Mouse (Mus musculus) liver, adult 2 months (tissue): ENCODE measurements at regions not wholly inside any gene's neighbourhood (a gene's known extent, or its start where the extent isn't known, plus 50 kb on each side); places are given as distances from the start of the nearest gene placed in this dataset.
"Not testable (repeated sequence)": the region's sequence is repeated elsewhere in the genome, so short reads cannot be mapped to it uniquely, and the experiment has no call there.

Source experiments
- DNase-seq: peaks from one replicate; pipeline ENCODE4 v3.0.0-alpha.2; 2011; ENCODE audit warnings: low read depth, low spot score; ENCODE audit errors: extremely low read depth
- H3K27ac ChIP-seq: fragments of 200-500 bp; replicated peaks from 2 replicates; pipeline ENCODE4 v1.5.1; 2012; ENCODE audit warnings: low read depth, mild to moderate bottlenecking, control low read depth, inconsistent platforms, low read length; ENCODE audit not compliant: insufficient read depth
- H3K27me3 ChIP-seq: fragments of 200-500 bp; 2 replicates; pipeline ENCODE4 v1.6.1; 2012; ENCODE audit warnings: mild to moderate bottlenecking, moderate library complexity, low read length, inconsistent platforms; ENCODE audit not compliant: control insufficient read depth, insufficient read depth
- H3K36me3 ChIP-seq: fragments of 200-500 bp; 2 replicates; pipeline ENCODE4 v1.6.1; 2012; ENCODE audit warnings: low read length, inconsistent platforms; ENCODE audit not compliant: control insufficient read depth, insufficient read depth
- H3K4me1 ChIP-seq: fragments of 200-500 bp; 2 replicates; pipeline ENCODE4 v1.6.1; 2011; ENCODE audit warnings: low read length; ENCODE audit not compliant: control insufficient read depth, insufficient read depth
- H3K4me3 ChIP-seq: fragments of 200-500 bp; 2 replicates; pipeline ENCODE4 v1.5.1; 2011; ENCODE audit warnings: low read depth, mild to moderate bottlenecking, control low read depth, low read length, moderate library complexity; ENCODE audit not compliant: insufficient read depth
- H3K79me2 ChIP-seq: fragments of 200-500 bp; 2 replicates; pipeline ENCODE4 v1.6.1; 2012; ENCODE audit warnings: inconsistent platforms, mild to moderate bottlenecking, low read length, moderate library complexity; ENCODE audit not compliant: control insufficient read depth, insufficient read depth
- H3K9ac ChIP-seq: fragments of 200-500 bp; 2 replicates; pipeline ENCODE4 v1.6.1; 2012; ENCODE audit warnings: low read depth, mild to moderate bottlenecking, control low read depth, inconsistent platforms, low read length
- CTCF ChIP-seq: fragments of 200-500 bp; IDR thresholded peaks from 2 replicates; pipeline ENCODE4 v1.5.1; 2011; ENCODE audit warnings: low read depth, low read length, control low read depth
- POLR2A ChIP-seq: fragments of 200-500 bp; IDR thresholded peaks from 2 replicates; pipeline ENCODE4 v1.6.1; 2011; ENCODE audit warnings: low read length, control low read depth; ENCODE audit not compliant: insufficient read depth; ENCODE audit errors: extremely low read depth
- WGBS: fragments of 180-500 bp; shearing (Covaris S2); methylation state at CpG from one replicate; pipeline ENCODE4 v1.1.7; 2018; 5-methylcytosine and 5-hydroxymethylcytosine counted together

DNA sequence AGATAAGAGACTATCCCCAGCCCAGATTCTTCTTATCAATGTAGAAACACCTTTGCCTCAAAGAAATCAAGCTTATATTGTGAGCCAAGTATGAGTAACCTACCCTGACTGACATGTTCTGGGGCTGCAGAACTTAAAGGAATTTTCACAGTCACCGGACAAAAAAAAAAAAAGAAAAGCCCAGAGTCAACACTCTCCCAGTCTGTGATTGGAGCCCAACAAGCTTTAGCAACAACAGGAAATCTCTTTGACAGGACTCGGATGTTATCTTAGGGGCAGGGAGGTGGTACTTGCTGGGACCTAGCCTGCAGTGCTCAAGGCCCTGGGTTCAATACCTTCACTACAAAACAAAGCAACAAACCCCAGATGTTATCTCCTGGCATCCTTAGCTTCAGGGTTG is 114.2 kb downstream of the Nectin1 start:
- DNase-seq: no peak
- Histone ChIP-seq H3K27ac (no peak overlapping the region), H3K79me2 (no peaks in the 10 kb centered on the region), H3K36me3 (no peaks in the 10 kb centered on the region), H3K9ac (no peak overlapping the region), H3K4me3 (no peak overlapping the region), H3K27me3 (no peaks in the 10 kb centered on the region), H3K4me1 (no peaks in the 10 kb centered on the region)
- no peak for TF ChIP-seq POLR2A
- no peak for TF ChIP-seq CTCF
- 24% methylated on average over 2 of the region's 2 CpGs for WGBS

- TF ChIP-seq CTCF (no peak), POLR2A (no peak)
- Histone ChIP-seq H3K4me1 (no peaks in the 10 kb centered on the region), H3K4me3 (no peak overlapping the region), H3K79me2 (no peaks in the 10 kb centered on the region), H3K9ac (no peak overlapping the region), H3K27me3 (peaks cover 3% of the 10 kb centered on the region; the same call in 1 of the 2 replicates), H3K36me3 (no peaks in the 10 kb centered on the region), H3K27ac (no peak overlapping the region)
- no peak for DNase-seq
- 59% methylated on average over 6 of the region's 6 CpGs for WGBS
Observed at GRCm38 (mm10) chr9:43858761-43859160, 115.0 kb downstream of the Nectin1 start.

DNA sequence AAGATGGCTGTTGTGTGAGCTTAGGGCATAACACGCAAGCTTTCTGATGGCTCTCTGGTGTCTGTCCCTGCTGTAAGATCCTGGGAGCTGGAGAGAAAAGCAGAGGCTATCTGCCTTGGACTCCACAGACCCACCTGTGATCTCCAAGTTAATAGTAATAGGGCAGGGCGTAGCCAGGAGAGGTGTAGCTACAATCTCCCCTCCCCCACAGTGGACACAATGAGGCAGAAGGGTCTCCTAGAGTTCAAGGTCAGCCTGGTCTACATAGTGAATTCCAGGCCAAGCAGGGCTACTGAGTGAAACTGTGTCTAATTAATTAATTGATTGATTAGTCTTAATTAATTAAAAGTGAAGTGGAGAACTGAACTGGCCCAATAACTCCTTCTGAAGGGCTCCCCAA is 116.5 kb downstream of the Nectin1 start:
- H3K27ac ChIP-seq: no peak overlapping the region
- H3K27me3 ChIP-seq: peaks cover 3% of the 10 kb centered on the region; the same call in 1 of the 2 replicates
- TF ChIP-seq POLR2A (no peak), CTCF (no peak)
- H3K9ac ChIP-seq: no peak overlapping the region
- 98% methylated on average over 2 of the region's 2 CpGs for WGBS
- H3K4me1 ChIP-seq: no peaks in the 10 kb centered on the region
- DNase-seq: no peak
- no peak overlapping the region for H3K4me3 ChIP-seq
- H3K36me3 ChIP-seq: no peaks in the 10 kb centered on the region
- H3K79me2 ChIP-seq: no peaks in the 10 kb centered on the region

DNA sequence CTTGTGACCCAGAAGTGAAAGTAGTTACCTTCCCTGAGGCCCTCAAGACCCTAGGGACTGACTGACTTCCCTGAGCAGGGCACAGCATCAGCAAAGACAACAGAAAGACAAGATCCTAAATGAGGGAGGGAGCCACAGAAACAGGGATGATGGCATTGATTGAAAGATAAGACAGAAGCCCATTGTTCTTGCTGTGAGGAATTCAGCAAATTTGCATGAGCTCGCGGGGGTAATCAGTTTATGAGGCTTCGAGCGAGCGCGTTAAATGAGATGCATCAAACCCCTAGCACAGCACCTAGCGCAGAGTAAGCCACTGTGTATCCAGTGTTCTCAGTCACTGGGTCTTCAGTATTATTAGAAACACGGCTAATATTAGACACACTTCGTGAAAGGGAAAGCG is 117.6 kb downstream of the Nectin1 start:
- peaks cover 3% of the 10 kb centered on the region; the same call in 1 of the 2 replicates for H3K27me3 ChIP-seq
- TF ChIP-seq POLR2A (no peak), CTCF (no peak)
- no peaks in the 10 kb centered on the region for H3K4me1 ChIP-seq
- H3K27ac ChIP-seq: no peak overlapping the region
- H3K36me3 ChIP-seq: no peaks in the 10 kb centered on the region
- H3K4me3 ChIP-seq: no peak overlapping the region
- WGBS: 59% methylated on average over 10 of the region's 10 CpGs
- no peak overlapping the region for H3K9ac ChIP-seq
- no peak for DNase-seq
- no peaks in the 10 kb centered on the region for H3K79me2 ChIP-seq

- WGBS: 24% methylated on average over 11 of the region's 11 CpGs
- not testable (repeated sequence) for H3K4me1 ChIP-seq
Observed at GRCm38 (mm10) chr9:43862034-43862433, 118.2 kb downstream of the Nectin1 start.

GRCm38 (mm10) chr9:43863609-43864397 is 120.0 kb downstream of the Nectin1 start:
- H3K4me3 ChIP-seq: no peak overlapping the region
- H3K27me3 ChIP-seq: peaks cover 3% of the 10 kb centered on the region; the same call in 1 of the 2 replicates
- H3K9ac ChIP-seq: no peak overlapping the region
- no peaks in the 10 kb centered on the region for H3K36me3 ChIP-seq
- no peak overlapping the region for H3K27ac ChIP-seq
- TF ChIP-seq CTCF (no peak), POLR2A (no peak)
- DNase-seq: no peak
- H3K4me1 ChIP-seq: no peaks in the 10 kb centered on the region
- no peaks in the 10 kb centered on the region for H3K79me2 ChIP-seq
- WGBS: 18% methylated on average over 30 of the region's 30 CpGs

More at GRCm38 (mm10) chr9:43862034-43862433, 118.2 kb downstream of the Nectin1 start:
- not testable (repeated sequence) for DNase-seq, H3K79me2 ChIP-seq, H3K27me3 ChIP-seq, H3K4me3 ChIP-seq, H3K36me3 ChIP-seq, H3K27ac ChIP-seq, H3K9ac ChIP-seq
